Mouse (Mus musculus): ENCODE measurements around the gene Olfr987.
"Not testable (repeated sequence)": the region's sequence is repeated elsewhere in the genome, so short reads cannot be mapped to it uniquely, and the experiment has no call there.

DNA sequence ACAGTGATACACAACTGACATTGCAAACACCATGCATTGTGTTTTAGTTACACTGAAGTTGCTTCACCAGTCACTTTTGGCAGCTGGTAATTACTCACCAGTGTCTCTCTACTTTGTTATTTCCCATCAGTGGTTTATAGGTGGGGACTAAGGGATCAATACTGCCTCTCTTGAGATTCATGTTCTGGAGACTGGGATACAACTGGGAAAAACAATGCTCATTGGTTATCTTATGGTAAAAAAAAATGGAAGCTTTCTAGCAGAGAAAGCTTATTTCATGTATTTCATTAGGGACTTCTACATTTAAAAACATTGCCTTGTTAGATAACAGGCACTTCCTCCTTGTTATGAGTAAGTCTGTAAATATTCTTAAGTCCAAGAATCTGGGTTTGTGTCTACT, at the start of gene Olfr987:
- not testable (repeated sequence) for TF ChIP-seq POLR2A (IDR thresholded peaks at IDR 0.05; ENCODE audit: borderline replicate concordance, low read depth, low read length); CTCF (IDR thresholded peaks at IDR 0.05; ENCODE audit: low read depth, low read length)

Measured in bone marrow macrophage, adult 2 months (primary cell).